Mouse (Mus musculus) ES-Bruce4 (cell line): ENCODE data around the gene Ccdc80. TPM values are rescaled to one million over a fixed set of nuclear protein-coding genes. Genes with fewer than 3 reads are reported as not detected.
A peak's percentile ranks its signal among the peaks of the same experiment; 100 is the strongest.

Experiments
- H3K27ac ChIP-seq: 2 replicates; pipeline ENCODE4 v1.5.1; 2012; ENCODE audit warnings: low read length, inconsistent platforms; ENCODE audit not compliant: insufficient read depth
- H3K27me3 ChIP-seq: 2 replicates; pipeline ENCODE4 v1.6.1; 2012; ENCODE audit warnings: mild to moderate bottlenecking, low read length, inconsistent platforms; ENCODE audit not compliant: control insufficient read depth, poor library complexity, insufficient read depth, severe bottlenecking
- H3K36me3 ChIP-seq: 2 replicates; pipeline ENCODE4 v1.6.1; 2012; ENCODE audit warnings: inconsistent platforms, mild to moderate bottlenecking, low read length, moderate library complexity; ENCODE audit not compliant: control insufficient read depth, poor library complexity, insufficient read depth, severe bottlenecking
- H3K4me1 ChIP-seq: one replicate; pipeline ENCODE4 v1.8.1; 2011; ENCODE audit warnings: low read length; ENCODE audit not compliant: control insufficient read depth, insufficient read depth
- H3K4me3 ChIP-seq: 2 replicates; pipeline ENCODE4 v1.5.1; 2011; ENCODE audit warnings: low read depth, mild to moderate bottlenecking, low read length
- H3K9ac ChIP-seq: 2 replicates; pipeline ENCODE4 v1.6.1; 2012; ENCODE audit warnings: low read depth, mild to moderate bottlenecking, inconsistent platforms; ENCODE audit not compliant: poor library complexity, severe bottlenecking
- H3K9me3 ChIP-seq: replicated peaks from 2 replicates; pipeline ENCODE4 v1.6.1; 2012; ENCODE audit warnings: mild to moderate bottlenecking, low read length, inconsistent platforms; ENCODE audit not compliant: control insufficient read depth, poor library complexity, insufficient read depth, severe bottlenecking
- CTCF ChIP-seq: IDR thresholded peaks from one replicate; pipeline ENCODE4 v1.8.1; 2011; ENCODE audit warnings: low read depth, low read length
- EP300 ChIP-seq: IDR thresholded peaks from 2 replicates; pipeline ENCODE4 v1.6.1; 2011; ENCODE audit warnings: low read depth, low read length; ENCODE audit not compliant: insufficient read depth
- POLR2A ChIP-seq: IDR thresholded peaks from one replicate; pipeline ENCODE4 v1.8.1; 2011; ENCODE audit warnings: low read length; ENCODE audit not compliant: insufficient read depth
- polyA plus RNA-seq: library from polyadenylated mRNA; stranded (reverse); fragments of >200 nt; gene quantifications from 2 replicates; pipeline ENCODE4 v1.2.4, GENCODE M21; 2011; ENCODE audit warnings: low read depth; ENCODE audit not compliant: missing spikeins, insufficient read depth, insufficient read length

Ccdc80 gene
- polyA plus RNA-seq, 1 experiment, result 11.3 TPM

- H3K27me3 ChIP-seq, result no peaks in the 10 kb centered on the region
- no peak overlapping the region for H3K4me3 ChIP-seq
- no peak overlapping the region for H3K27ac ChIP-seq
- no peaks in the 10 kb centered on the region for H3K9me3 ChIP-seq
- no peak for TF ChIP-seq POLR2A
- no peak for TF ChIP-seq EP300
- TF ChIP-seq CTCF, result no peak
- H3K36me3 ChIP-seq, result peaks cover 2% of the 10 kb centered on the region; the same call in 1 of the 2 replicates
- H3K9ac ChIP-seq, result no peak overlapping the region
- no peaks in the 10 kb centered on the region for H3K4me1 ChIP-seq
Observed at GRCm38 (mm10) chr16:45145119-45145518, 51.9 kb downstream of the Ccdc80 start.

GRCm38 (mm10) chr16:45148488-45149082 lies 55.4 kb downstream of the Ccdc80 start:
- H3K27me3 ChIP-seq, result no peaks in the 10 kb centered on the region
- H3K4me3 ChIP-seq, result no peak overlapping the region
- H3K27ac ChIP-seq, result no peak overlapping the region
- no peak overlapping the region for H3K9ac ChIP-seq
- TF ChIP-seq EP300 (no peak), POLR2A (no peak), CTCF (no peak)
- no peaks in the 10 kb centered on the region for H3K9me3 ChIP-seq
- no peaks in the 10 kb centered on the region for H3K4me1 ChIP-seq
- H3K36me3 ChIP-seq, result no peaks in the 10 kb centered on the region; the same call in 1 of the 2 replicates

- no peak overlapping the region for H3K9ac ChIP-seq
- no peaks in the 10 kb centered on the region for H3K4me1 ChIP-seq
- no peak overlapping the region for H3K4me3 ChIP-seq
- TF ChIP-seq CTCF, result no peak
- no peak for TF ChIP-seq POLR2A
- TF ChIP-seq EP300, result no peak
- H3K36me3 ChIP-seq, result no peaks in the 10 kb centered on the region
- H3K27me3 ChIP-seq, result no peaks in the 10 kb centered on the region
- no peak overlapping the region for H3K27ac ChIP-seq
- H3K9me3 ChIP-seq, result no peaks in the 10 kb centered on the region
Observed at GRCm38 (mm10) chr16:45154741-45155250, 61.6 kb downstream of the Ccdc80 start.

DNA sequence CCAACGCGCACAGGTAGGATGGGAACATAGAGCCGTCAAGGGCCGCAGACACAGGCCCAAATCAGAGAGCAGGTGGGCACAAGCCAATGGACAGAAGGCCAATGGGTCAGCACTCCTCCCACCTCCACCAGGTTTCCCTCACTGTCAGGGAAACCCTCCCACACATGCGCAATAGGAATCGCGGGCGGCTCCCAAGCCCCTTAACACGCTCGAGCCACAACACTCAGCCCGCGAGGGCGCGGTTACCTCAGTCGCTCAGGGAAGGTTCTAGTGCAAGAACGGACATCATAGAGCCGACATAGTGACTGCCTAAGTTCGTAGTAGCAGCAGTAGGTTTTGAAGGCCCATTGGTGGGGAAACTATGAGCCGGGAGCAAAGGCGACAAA lies 64.9 kb downstream of the Ccdc80 start:
- peak overlapping the region; percentile 59 for H3K9ac ChIP-seq

DNA sequence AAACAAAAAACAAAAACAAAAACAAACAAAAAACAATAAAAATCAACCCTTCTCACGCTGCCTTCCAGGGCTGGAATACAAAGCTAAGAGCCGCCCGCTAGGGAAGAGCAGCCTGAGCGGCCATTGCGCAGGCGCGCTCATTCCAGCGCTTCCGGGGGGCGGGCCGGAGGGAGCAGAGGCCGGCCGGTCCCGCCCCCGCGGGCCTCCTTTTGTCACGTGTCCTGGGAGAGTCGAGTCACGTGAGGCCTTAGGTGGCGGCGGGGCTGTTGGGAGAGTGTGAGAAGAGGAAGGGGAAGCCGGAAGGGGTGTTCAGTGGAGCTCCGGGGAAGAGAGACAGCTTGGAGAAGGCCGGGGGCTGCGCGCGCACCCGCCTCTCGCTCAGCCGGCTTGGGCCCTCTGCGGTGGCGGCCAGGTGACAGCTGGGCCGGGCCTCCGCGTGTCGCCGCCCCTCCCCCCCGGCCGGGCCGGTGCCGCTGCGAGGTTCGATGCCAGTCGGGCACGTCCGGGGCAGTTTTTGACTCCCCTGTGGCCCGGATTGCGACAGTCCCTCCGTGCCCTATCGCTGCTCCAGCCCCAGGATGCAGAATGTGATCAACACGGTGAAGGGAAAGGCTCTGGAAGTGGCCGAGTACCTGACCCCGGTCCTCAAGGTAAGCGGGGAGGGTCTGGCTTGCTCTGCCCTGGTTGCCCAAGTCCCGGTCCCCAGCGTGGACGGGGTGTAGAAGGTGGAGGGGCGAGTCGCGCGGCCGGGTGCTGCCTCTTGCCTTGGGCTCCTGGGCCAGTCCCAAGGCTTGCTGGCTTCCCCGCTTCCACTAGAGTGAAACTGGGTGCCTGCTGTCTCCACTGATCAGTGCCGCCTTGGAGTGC lies 65.6 kb downstream of the Ccdc80 start, which contains the start of the genes Slc35a5 and Atg3:
Gene Slc35a5, minus strand, starts transcription at position 185 of the 867 bp plus-strand sequence.
Gene Atg3, plus strand, starts transcription at position 264 of the 867 bp plus-strand sequence.
- Histone ChIP-seq H3K4me3 (peak within 1 kb of the TSS; percentile 98), H3K9me3 (no peaks in the 10 kb centered on the region), H3K27me3 (no peaks in the 10 kb centered on the region), H3K4me1 (no peaks in the 10 kb centered on the region), H3K36me3 (no peaks in the 10 kb centered on the region), H3K27ac (peak within 1 kb of the TSS; percentile 39), H3K9ac (peak within 1 kb of the TSS; percentile 83)
- no peak for TF ChIP-seq CTCF
- TF ChIP-seq POLR2A, result no peak
- TF ChIP-seq EP300, result no peak

More for the DNA sequence above, 64.9 kb downstream of the Ccdc80 start:
- TF ChIP-seq POLR2A, result no peak
- no peak for TF ChIP-seq EP300
- no peak for TF ChIP-seq CTCF
- H3K4me3 ChIP-seq, result peak overlapping the region; percentile 75
- peak overlapping the region; percentile 39; the same call in 1 of the 2 replicates for H3K27ac ChIP-seq
- H3K9me3 ChIP-seq, result no peaks in the 10 kb centered on the region
- no peaks in the 10 kb centered on the region for H3K36me3 ChIP-seq
- H3K27me3 ChIP-seq, result no peaks in the 10 kb centered on the region
- H3K4me1 ChIP-seq, result no peaks in the 10 kb centered on the region

- Histone ChIP-seq H3K36me3 (no peaks in the 10 kb centered on the region), H3K4me3 (peak overlapping the region; percentile 98), H3K4me1 (no peaks in the 10 kb centered on the region), H3K27me3 (no peaks in the 10 kb centered on the region), H3K9me3 (no peaks in the 10 kb centered on the region), H3K9ac (peak overlapping the region; percentile 83), H3K27ac (no peak overlapping the region)
- no peak for TF ChIP-seq CTCF
- TF ChIP-seq EP300, result no peak
- TF ChIP-seq POLR2A, result no peak
Observed at GRCm38 (mm10) chr16:45159389-45159716, 66.2 kb downstream of the Ccdc80 start.

Other genes with a start within 250 kb of the Ccdc80 start
- gene Cd200r2, start 226.3 kb upstream of the Ccdc80 start, polyA plus RNA-seq, result not detected in 2 replicates
- gene Cd200r3, start 149.7 kb upstream of the Ccdc80 start, polyA plus RNA-seq, result not detected in 2 replicates
- gene Slc35a5, start 65.3 kb downstream of the Ccdc80 start, polyA plus RNA-seq, result 20.2 and 27.2 TPM in 2 replicates
- 30.8 and 32.1 TPM in 2 replicates for gene Atg3, start 65.4 kb downstream of the Ccdc80 start, polyA plus RNA-seq
- not detected in 2 replicates for gene Btla, start 130.9 kb downstream of the Ccdc80 start, polyA plus RNA-seq